ENCODE assay signal across 8 mouse cellular contexts in the genomic region with DNA sequence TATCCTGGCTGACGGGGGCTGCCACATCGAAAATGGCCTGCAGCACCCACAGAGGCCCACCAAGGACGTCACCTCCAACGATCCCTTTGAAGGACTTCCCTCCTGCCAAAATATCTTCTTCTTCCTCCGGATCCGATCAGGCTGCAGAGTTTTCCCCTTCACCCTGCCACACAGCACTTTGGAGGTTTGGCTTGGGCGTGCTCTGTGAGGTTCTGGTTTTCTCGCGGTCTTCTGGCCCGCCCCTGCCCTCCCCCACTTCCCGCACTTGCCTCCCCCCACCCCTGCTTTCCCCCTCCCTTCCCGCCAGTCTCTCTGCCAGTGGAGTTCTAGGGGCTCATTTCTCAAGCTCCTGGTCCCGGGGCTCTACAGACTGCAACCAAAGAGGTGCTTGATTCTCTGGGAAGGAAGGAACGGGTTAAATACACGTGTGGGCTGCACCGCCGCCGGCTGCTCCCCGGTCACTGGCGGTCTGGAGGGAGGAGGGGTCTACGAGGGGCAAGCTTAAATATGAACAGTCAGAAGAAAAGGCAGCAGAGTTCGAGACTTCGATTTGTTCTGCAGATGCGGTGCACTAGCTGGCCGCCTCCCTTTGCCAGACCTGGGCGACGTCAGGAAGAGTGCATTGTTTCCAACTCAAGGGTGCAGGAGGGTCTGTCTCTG. TPM values are rescaled to one million over a fixed set of nuclear protein-coding genes. Genes with fewer than 3 reads are reported as not detected.
DNase-seq lines count a peak whose midpoint lies in the region; ATAC-seq and TF ChIP-seq lines count a peak whose summit lies in the region.

A gene (minus strand): TSS at position 363 of the 660 bp plus-strand sequence.

- intact Hi-C loops in left cerebral cortex, adult 2 months (cut with DNase I) = loop anchor here (1.0 to 10.0 kb wide), 3 partner anchors 208 to 546 kb away; no protein-coding TSS in a partner anchor

- WGBS in lung, postnatal 0 days = 1% methylated on average over 26 of the region's 27 CpGs
- WGBS in heart, embryonic 12.5 days = 1% methylated on average over 27 of the region's 27 CpGs
- under 1% methylated on average over 27 of the region's 27 CpGs for WGBS in limb, embryonic 12.5 days
- 1% methylated on average over 27 of the region's 27 CpGs for WGBS in stomach, postnatal 0 days

- H3K9ac ChIP-seq in lung, postnatal 0 days (replicated peaks; ENCODE audit: low read depth) = no peak within 1 kb of the TSS
- peak within 1 kb of the TSS; percentile 60 for H3K9ac ChIP-seq in heart, embryonic 12.5 days
- H3K9ac ChIP-seq in limb, embryonic 12.5 days (replicated peaks) = peak within 1 kb of the TSS; percentile 42
- peak within 1 kb of the TSS; percentile 27 for H3K9ac ChIP-seq in stomach, postnatal 0 days (ENCODE audit: low read length)

- peaks cover 35% of the 10 kb centered on the region for H3K27me3 ChIP-seq in lung, postnatal 0 days (replicated peaks; ENCODE audit: insufficient read depth, low read length)
- peaks cover 21% of the 10 kb centered on the region; the same call in 1 of the 2 replicates for H3K27me3 ChIP-seq in heart, embryonic 12.5 days (replicated peaks)
- H3K27me3 ChIP-seq in limb, embryonic 12.5 days = 0 out of 2 replicates have a peak, but pooled peaks cover 3% of the 10 kb centered on the region
- H3K27me3 ChIP-seq in stomach, postnatal 0 days (ENCODE audit: control insufficient read depth, insufficient read depth, low read length) = no peaks in the 10 kb centered on the region

- TF ChIP-seq CTCF in lung, postnatal 0 days (IDR thresholded peaks at IDR 0.05) = no peak
- TF ChIP-seq CTCF in stomach, postnatal 0 days (IDR thresholded peaks at IDR 0.05; ENCODE audit: low read depth) = no peak
- no peak for TF ChIP-seq CTCF in left cerebral cortex, adult 2 months (IDR thresholded peaks at IDR 0.05)

- no peak within 1 kb of the TSS for H3K4me3 ChIP-seq in lung, postnatal 0 days (ENCODE audit: low read depth, low read length)
- H3K4me3 ChIP-seq in heart, embryonic 12.5 days = peak within 1 kb of the TSS; percentile 45
- H3K4me3 ChIP-seq in limb, embryonic 12.5 days (replicated peaks) = peak within 1 kb of the TSS; percentile 63
- H3K4me3 ChIP-seq in stomach, postnatal 0 days (ENCODE audit: low read depth, low read length) = peak within 1 kb of the TSS; percentile 46
- H3K4me3 ChIP-seq in left cerebral cortex, adult 2 months = no peak within 1 kb of the TSS

- H3K4me1 ChIP-seq in lung, postnatal 0 days (ENCODE audit: insufficient read depth, low read depth, low read length) = peaks cover 32% of the 10 kb centered on the region
- H3K4me1 ChIP-seq in heart, embryonic 12.5 days (replicated peaks) = peaks cover 40% of the 10 kb centered on the region
- peaks cover 51% of the 10 kb centered on the region for H3K4me1 ChIP-seq in limb, embryonic 12.5 days (replicated peaks)
- no peaks in the 10 kb centered on the region for H3K4me1 ChIP-seq in stomach, postnatal 0 days (replicated peaks; ENCODE audit: control insufficient read depth, insufficient read depth)

- H3K9me3 ChIP-seq in lung, postnatal 0 days (ENCODE audit: low read length) = no peaks in the 10 kb centered on the region
- H3K9me3 ChIP-seq in heart, embryonic 12.5 days (replicated peaks) = no peaks in the 10 kb centered on the region
- no peaks in the 10 kb centered on the region for H3K9me3 ChIP-seq in limb, embryonic 12.5 days
- no peaks in the 10 kb centered on the region for H3K9me3 ChIP-seq in stomach, postnatal 0 days (ENCODE audit: control insufficient read depth, low read length)

- TF ChIP-seq EP300 in lung, postnatal 0 days (IDR thresholded peaks at IDR 0.05) = no peak
- TF ChIP-seq EP300 in stomach, postnatal 0 days (optimal IDR thresholded peaks at IDR 0.05) = no peak

- H3K36me3 ChIP-seq in lung, postnatal 0 days (ENCODE audit: insufficient read depth, low read length) = no peaks in the 10 kb centered on the region
- no peaks in the 10 kb centered on the region for H3K36me3 ChIP-seq in heart, embryonic 12.5 days
- H3K36me3 ChIP-seq in limb, embryonic 12.5 days = no peaks in the 10 kb centered on the region
- no peaks in the 10 kb centered on the region for H3K36me3 ChIP-seq in stomach, postnatal 0 days (ENCODE audit: control insufficient read depth, insufficient read depth, low read length)

- no peak within 1 kb of the TSS for H3K27ac ChIP-seq in lung, postnatal 0 days (ENCODE audit: low read length)
- no peak within 1 kb of the TSS for H3K27ac ChIP-seq in heart, embryonic 12.5 days (ENCODE audit: poor library complexity, severe bottlenecking)
- H3K27ac ChIP-seq in limb, embryonic 12.5 days = peak within 1 kb of the TSS; percentile 73
- 0 out of 2 replicates have a peak within 1 kb of the TSS, but pooled peaks have one; percentile 4 for H3K27ac ChIP-seq in stomach, postnatal 0 days (replicated peaks)
- H3K27ac ChIP-seq in left cerebral cortex, adult 2 months = no peak within 1 kb of the TSS

- H3K4me2 ChIP-seq in lung, postnatal 0 days (replicated peaks; ENCODE audit: low read depth, low read length) = peak within 1 kb of the TSS; percentile 40
- peak within 1 kb of the TSS; percentile 79 for H3K4me2 ChIP-seq in heart, embryonic 12.5 days
- H3K4me2 ChIP-seq in limb, embryonic 12.5 days = peak within 1 kb of the TSS; percentile 92
- H3K4me2 ChIP-seq in stomach, postnatal 0 days (replicated peaks; ENCODE audit: low read depth) = peak within 1 kb of the TSS; percentile 66

- ATAC-seq in lung, postnatal 0 days = no peak
- ATAC-seq in heart, embryonic 12.5 days (ENCODE audit: insufficient number of reproducible peaks, low FRiP score) = no peak
- ATAC-seq in limb, embryonic 12.5 days (ENCODE audit: insufficient number of reproducible peaks, insufficient read depth, low FRiP score, low TSS enrichment, low read depth) = peak; percentile 50
- ATAC-seq in stomach, postnatal 0 days (ENCODE audit: low FRiP score, low TSS enrichment) = no peak

- DNase-seq in lung, postnatal 0 days (ENCODE audit: low spot score) = no peak
- no peak for DNase-seq in lung, adult 18-20 months
- no peak for DNase-seq in stomach, postnatal 0 days (ENCODE audit: low spot score)
- DNase-seq in left cerebral cortex, adult 2 months (ENCODE audit: extremely low spot score in 1 of 2, low spot score in 2 of 2) = no peak
- DNase-seq in frontal cortex, postnatal 36 days (ENCODE audit: low spot score in 2 of 2) = no peak
- DNase-seq in ovary, postnatal 36 days (ENCODE audit: low spot score) = no peak

RNA-seq across cellular contexts. Expression of the gene that starts here (rescaled TPM):
- 2.1 and 2.2 TPM in 2 replicates for polyA plus RNA-seq in lung, postnatal 0 days (2015; fragmentation: Nextera tagmentation; extraction: Ambion mirVana)
- polyA plus RNA-seq in heart, embryonic 12.5 days (2016; fragmentation: Nextera tagmentation; extraction: Ambion mirVana) = 8.2 and 8.9 TPM in 2 replicates
- 27.6 and 29.5 TPM in 2 replicates for polyA plus RNA-seq in limb, embryonic 12.5 days (2016; fragmentation: Nextera tagmentation; extraction: Ambion mirVana)
- 7.2 and 8.9 TPM in 2 replicates for polyA plus RNA-seq in stomach, postnatal 0 days (2015; fragmentation: Nextera tagmentation; extraction: Ambion mirVana)
- total RNA-seq in left cerebral cortex, adult 2 months (2021) = 1 to 10 TPM; 2.8 to 3.3 TPM

Comparison
In these comparisons a context has a peak if more than half of its experiments do, and no peak if none do; other contexts are left out.
1. H3K27ac ChIP-seq: peak in limb, embryonic 12.5 days (single experiment) and stomach, postnatal 0 days (single experiment); none in lung, postnatal 0 days (single experiment), heart, embryonic 12.5 days (single experiment) and left cerebral cortex, adult 2 months (single experiment).
2. H3K4me2 ChIP-seq: peak in every context shown above with its lines; median percentile 92 in limb, embryonic 12.5 days; 79 in heart, embryonic 12.5 days; 66 in stomach, postnatal 0 days; 40 in lung, postnatal 0 days.
3. H3K4me3 ChIP-seq: peak in heart, embryonic 12.5 days (single experiment), limb, embryonic 12.5 days (single experiment) and stomach, postnatal 0 days (single experiment); none in lung, postnatal 0 days (single experiment) and left cerebral cortex, adult 2 months (single experiment).